In the genomic region with DNA sequence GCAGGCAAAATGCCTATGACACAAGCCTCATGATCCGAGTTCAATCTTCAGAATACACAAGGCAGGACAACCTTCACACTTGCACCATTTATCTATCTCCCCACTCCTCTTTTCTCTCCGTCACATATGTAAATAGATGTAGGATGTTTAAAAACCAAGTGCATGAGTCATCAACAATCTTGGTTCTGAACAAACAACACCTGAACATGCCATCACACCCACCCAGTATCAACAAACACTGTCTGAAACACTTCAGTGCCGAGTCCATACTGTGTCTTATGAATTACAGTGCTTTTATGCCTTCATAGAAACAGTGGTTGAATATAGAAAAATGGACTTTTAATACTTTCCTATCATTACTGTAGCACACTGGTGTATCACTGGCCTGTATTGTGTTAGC, we compare ENCODE assay signal across 30 mouse cellular contexts.
"Had no signal": no experiment of that assay in that cellular context is flagged by ENCODE, and none has a peak within 500 bp of the region (broad histone marks: within the 10 kb centered on the region; RNA-seq: fewer than 3 reads in every experiment).

No protein-coding gene starts in this region.

- H3K4me2 ChIP-seq: limb, embryonic 12.5 days; limb, embryonic 13.5 days; limb, embryonic 15.5 days; liver, embryonic 11.5 days; liver, embryonic 13.5 days; liver, embryonic 15.5 days; lung, embryonic 14.5 days; lung, embryonic 15.5 days; midbrain, embryonic 11.5 days; midbrain, embryonic 12.5 days; midbrain, embryonic 13.5 days; midbrain, embryonic 15.5 days had no signal

- DNase-seq: left cerebral cortex, postnatal 4 days; liver; liver, embryonic 13.5 days; lung, adult 18-20 months; lung, adult 2 months; lung, embryonic 14.5 days; lung, postnatal 10 days; lung, postnatal 14 days; lung, postnatal 36 days; lung, postnatal 4 days; midbrain, embryonic 14.5 days had no signal

- H3K9ac ChIP-seq: limb, embryonic 12.5 days; limb, embryonic 13.5 days; limb, embryonic 15.5 days; liver, embryonic 13.5 days; liver, embryonic 14.5 days; liver, embryonic 15.5 days; lung, embryonic 14.5 days; lung, embryonic 15.5 days; midbrain, embryonic 12.5 days; midbrain, embryonic 13.5 days; midbrain, embryonic 15.5 days had no signal

- H3K4me3 ChIP-seq: left cerebral cortex, adult 2 months; limb, embryonic 10.5 days; limb, embryonic 12.5 days; limb, embryonic 13.5 days; limb, embryonic 15.5 days; liver, embryonic 13.5 days; liver, embryonic 15.5 days; lung, embryonic 15.5 days; megakaryocyte, embryonic 14.5 days; midbrain, embryonic 10.5 days; midbrain, embryonic 12.5 days; midbrain, embryonic 13.5 days; midbrain, embryonic 15.5 days; myocyte had no signal

- H3K27me3 ChIP-seq: limb, embryonic 12.5 days; limb, embryonic 13.5 days; limb, embryonic 15.5 days; liver, embryonic 13.5 days; liver, embryonic 15.5 days; lung, embryonic 15.5 days; megakaryocyte, embryonic 14.5 days; midbrain, embryonic 12.5 days; midbrain, embryonic 13.5 days; midbrain, embryonic 15.5 days had no signal

- H3K4me1 ChIP-seq: limb, embryonic 10.5 days; limb, embryonic 12.5 days; limb, embryonic 13.5 days; limb, embryonic 15.5 days; liver, embryonic 13.5 days; liver, embryonic 15.5 days; lung, embryonic 15.5 days; midbrain, embryonic 10.5 days; midbrain, embryonic 12.5 days; midbrain, embryonic 13.5 days; midbrain, embryonic 15.5 days had no signal

- H3K27ac ChIP-seq: left cerebral cortex, adult 2 months; limb, embryonic 10.5 days; limb, embryonic 12.5 days; limb, embryonic 13.5 days; limb, embryonic 15.5 days; liver, embryonic 13.5 days; liver, embryonic 14.5 days; liver, embryonic 15.5 days; lung, embryonic 15.5 days; macrophage; midbrain, embryonic 10.5 days; midbrain, embryonic 12.5 days; midbrain, embryonic 13.5 days; midbrain, embryonic 15.5 days had no signal

- ATAC-seq: lung, postnatal 0 days; midbrain, embryonic 13.5 days; midbrain, embryonic 15.5 days; midbrain, embryonic 16.5 days had no signal

- H3K9me3 ChIP-seq: limb, embryonic 10.5 days; limb, embryonic 12.5 days; limb, embryonic 13.5 days; limb, embryonic 15.5 days; liver, embryonic 13.5 days; liver, embryonic 15.5 days; lung, embryonic 15.5 days; megakaryocyte, embryonic 14.5 days; midbrain, embryonic 10.5 days; midbrain, embryonic 12.5 days; midbrain, embryonic 13.5 days; midbrain, embryonic 15.5 days had no signal
